Mouse (Mus musculus): ENCODE results near the gene Ptprt. TPM values are rescaled to one million over a fixed set of nuclear protein-coding genes. Genes with fewer than 3 reads are reported as not detected.

The Ptprt gene
- total RNA-seq, 2 experiments from 2014 or later = 0.07 TPM; not detected in 1

- no peak for ATAC-seq (ENCODE audit: poor library complexity, severe bottlenecking)
These were observed 1099.4 kb downstream of the Ptprt start for GRCm38 (mm10) chr2:161561502-161561901.

DNA sequence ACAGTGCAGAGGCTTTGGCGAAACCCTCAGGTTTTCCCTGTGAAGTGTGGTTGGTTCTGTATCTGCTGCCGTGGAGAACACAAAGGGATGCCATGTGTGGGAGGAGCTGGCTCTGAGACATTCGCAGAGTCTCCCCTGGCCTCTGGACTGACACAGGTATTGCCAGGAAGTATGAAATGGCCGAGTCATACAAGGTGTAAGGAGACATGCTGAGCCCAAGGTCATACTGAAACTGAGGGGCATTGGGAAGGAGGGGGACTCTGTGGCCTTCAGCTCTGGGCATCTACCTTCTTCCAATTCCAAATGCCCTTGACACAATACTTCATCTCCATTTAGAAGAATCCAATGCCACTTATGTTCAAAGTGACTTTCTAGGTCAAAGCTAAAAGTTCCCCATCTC, 1103.1 kb downstream of the Ptprt start:
- no peak for ATAC-seq (ENCODE audit: poor library complexity, severe bottlenecking)

GRCm38 (mm10) chr2:161553651-161554050, 1107.3 kb downstream of the Ptprt start:
- ATAC-seq (ENCODE audit: poor library complexity, severe bottlenecking) = no peak

DNA sequence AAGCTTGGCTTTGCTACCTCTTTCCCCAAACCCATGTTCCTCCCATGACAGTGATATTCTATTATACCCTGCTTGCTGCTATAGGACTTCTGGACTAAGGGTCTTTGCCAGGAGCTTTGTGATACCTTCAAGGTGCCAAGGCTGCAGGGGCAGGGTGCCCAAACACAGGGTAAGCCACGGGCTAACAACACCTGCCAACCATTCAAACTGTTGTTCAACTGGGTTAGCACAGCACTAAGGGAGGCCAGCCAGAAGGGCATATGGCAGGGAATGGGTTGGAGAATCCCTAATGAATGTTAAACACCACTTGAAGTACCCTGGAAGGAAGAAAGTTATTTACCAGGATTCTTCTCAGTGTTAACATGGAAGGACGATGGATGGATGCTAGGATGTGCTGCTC, 1108.9 kb downstream of the Ptprt start:
- no peak for ATAC-seq (ENCODE audit: poor library complexity, severe bottlenecking)

DNA sequence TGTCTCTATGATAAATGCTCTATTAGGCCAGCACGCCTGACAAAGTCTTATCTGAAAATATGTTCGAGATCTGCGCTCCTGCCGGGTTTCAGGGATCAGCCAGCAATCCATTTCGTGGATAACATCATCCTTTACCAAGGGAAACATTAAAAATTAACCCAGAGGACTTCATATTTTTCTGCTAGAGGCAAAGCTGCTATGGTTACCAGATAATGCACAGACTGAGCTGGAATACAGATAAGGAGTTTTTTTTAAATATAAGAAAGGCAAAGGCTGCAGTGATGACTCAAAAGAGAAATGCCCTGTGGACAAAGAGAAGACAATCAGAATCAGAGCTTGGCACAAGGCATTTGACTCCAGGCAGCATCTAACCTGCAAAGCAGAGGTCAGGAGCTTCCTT, 1111.4 kb downstream of the Ptprt start:
- no peak for ATAC-seq (ENCODE audit: poor library complexity, severe bottlenecking)

- no peak for ATAC-seq (ENCODE audit: poor library complexity, severe bottlenecking)
These were observed 1113.6 kb downstream of the Ptprt start for GRCm38 (mm10) chr2:161547318-161547717.

DNA sequence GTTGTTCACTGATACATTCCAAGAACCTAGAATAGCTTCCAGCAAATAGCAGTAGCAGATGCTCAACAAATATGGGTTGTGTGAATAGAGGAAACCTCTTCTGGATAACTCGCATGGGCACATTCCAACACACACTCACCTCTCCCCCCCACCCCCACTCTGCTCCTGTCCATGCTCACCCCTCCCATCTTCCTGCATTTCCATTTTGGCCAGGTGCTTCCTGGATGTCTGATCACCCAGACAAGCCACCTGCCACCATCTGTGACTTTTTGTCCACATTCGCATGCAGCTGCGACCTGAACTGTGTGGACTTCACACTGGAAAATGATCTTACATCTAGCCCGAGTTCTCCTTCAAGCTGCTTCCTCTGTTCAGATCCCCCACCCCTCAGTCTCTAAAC, 1115.5 kb downstream of the Ptprt start:
- no peak for ATAC-seq (ENCODE audit: poor library complexity, severe bottlenecking)

DNA sequence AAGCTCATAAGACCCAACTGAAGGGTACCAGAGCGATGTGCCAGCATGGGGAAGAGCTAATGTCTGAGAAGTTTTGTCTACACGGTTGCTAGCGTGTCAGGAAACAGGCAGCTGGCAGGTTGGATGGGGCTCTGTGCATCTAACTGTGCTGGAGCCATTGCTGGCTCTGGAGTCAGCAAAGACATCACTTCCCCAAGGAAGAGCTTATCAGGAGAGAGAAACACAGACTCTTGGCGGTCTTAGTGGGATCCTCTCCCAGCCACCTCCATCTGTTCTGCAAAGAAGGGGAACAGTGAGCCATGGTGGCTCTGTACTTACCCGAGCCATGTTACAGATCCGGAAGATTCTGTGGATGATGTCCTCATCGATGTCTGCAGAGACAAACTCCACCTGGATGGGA, 1126.8 kb downstream of the Ptprt start:
- ATAC-seq (ENCODE audit: poor library complexity, severe bottlenecking) = no peak

DNA sequence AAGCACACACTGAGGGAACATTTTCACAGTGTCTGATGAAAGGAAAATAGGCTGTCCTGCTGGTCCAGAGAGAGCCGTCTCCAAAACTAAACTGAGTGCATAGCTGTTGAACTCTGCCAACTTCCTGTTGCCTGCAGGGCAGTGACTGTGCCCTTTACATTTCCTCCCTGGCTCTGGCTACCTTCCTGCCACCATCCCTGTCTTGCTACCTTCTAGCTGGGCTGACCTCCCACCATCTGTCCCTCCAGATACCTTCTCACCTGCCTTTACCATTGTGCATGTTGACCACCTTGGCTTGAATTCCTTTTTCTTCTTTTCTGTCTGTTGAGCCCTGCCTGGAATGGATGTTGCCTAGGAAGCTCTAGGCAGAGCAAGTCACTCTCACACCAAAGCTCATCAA, 1133.8 kb downstream of the Ptprt start:
- no peak for ATAC-seq (ENCODE audit: poor library complexity, severe bottlenecking)

- ATAC-seq (ENCODE audit: poor library complexity, severe bottlenecking) = no peak
These were observed 1141.3 kb downstream of the Ptprt start for GRCm38 (mm10) chr2:161519671-161520070.

DNA sequence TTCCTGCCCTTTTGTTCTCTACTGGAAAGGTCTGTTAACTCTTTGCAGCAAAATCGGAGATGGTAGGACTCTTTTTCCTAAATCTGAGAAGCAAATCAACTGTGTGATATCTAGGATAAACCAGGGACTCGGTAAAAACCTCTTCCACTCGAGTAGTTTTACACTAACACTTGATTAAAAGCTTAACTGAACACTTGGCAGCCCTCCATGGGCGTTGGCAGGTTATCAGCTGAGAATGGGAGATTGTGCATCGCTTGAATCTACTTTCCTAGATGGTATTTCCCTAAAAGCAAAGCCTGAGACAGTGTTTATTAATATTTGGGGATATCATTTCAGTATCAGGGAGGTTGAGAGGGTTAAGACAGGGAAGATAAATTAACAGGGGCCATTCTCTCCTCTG, 1144.0 kb downstream of the Ptprt start:
- ATAC-seq (ENCODE audit: poor library complexity, severe bottlenecking) = no peak

DNA sequence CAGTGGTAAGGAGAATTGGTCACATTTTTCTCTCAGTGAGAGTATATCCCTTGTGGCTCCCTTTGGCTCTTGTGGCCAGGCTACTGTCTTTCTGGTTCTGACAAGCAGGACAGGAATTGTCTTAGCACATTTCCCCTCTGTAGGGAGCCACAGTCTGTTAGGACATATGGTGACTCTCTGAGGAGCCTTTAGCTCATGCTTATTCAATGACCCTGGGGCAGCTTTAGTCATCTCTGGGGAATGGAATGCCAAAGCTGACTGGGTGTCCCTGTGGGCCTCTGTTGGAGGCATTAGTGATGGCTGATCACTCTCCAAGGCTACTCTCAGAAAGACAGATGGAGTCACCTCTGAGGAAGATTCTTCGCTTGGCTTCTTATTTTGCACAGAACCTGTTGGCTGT, 1147.7 kb downstream of the Ptprt start:
- no peak for ATAC-seq (ENCODE audit: poor library complexity, severe bottlenecking)

DNA sequence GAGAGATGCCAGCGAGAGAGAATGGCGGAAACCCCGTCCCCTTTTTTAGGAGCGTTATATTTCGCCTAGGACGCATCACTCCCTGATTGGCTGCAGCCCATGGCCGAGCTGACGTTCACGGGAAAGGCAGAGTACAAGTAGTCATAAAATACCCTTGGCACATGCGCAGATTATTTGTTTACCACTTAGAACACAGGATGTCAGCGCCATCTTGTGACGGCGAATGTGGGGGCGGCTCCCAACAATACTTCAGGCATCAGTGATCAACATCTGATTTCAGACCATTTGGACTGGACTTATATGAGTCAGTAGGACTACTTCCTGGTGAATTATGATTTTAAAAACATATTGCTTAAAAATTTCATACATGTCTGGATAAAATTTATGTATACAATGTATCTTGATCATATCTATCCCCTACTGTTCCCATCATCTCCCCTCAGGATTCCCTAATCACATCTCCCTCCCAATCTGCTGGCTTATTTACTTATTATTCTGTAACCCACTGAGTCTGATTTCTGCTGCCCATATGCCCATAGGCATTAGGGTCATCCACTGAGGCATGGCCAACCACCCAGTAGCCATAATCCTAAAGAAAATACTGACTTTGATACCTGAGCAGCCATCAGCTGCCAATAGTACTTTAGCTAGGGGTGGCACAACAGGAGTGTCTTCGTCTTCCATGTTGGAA, 1148.9 kb downstream of the Ptprt start:
- ATAC-seq (ENCODE audit: poor library complexity, severe bottlenecking) = 0 out of 2 replicates have a peak, but pooled peaks have one; percentile 54

DNA sequence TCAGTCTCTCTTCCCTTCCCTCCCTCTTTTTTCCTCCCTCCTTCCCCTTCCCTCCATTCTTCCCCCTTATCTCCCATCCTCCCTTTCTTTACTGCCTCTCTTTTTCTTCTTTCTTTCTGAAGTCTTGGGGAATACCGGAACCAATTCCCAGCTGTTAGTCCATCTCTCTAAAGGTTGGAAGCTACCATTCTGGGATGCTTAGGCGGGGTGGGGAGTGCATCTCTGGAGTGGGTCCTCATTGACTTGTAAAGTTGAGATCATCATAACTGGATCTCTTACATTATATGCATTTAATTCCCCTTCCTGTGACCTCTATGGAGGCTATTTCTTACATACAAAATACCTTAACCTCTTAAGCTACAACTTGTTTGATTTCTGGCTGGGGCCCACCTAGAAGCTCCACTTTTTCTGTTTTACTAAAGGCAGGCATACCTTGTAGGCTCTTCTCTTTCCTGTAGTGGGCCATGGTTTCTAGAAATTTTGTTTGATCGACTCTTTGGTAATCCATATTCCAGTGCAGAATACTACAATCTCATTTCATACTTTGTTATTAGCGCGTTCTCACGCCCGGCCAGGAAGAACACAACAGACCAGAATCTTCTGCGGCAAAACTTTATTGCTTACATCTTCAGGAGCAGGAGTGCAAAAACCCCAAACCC, 1149.7 kb downstream of the Ptprt start:
- ATAC-seq (ENCODE audit: poor library complexity, severe bottlenecking) = no peak

- no peak for ATAC-seq (ENCODE audit: poor library complexity, severe bottlenecking)
These were observed 1161.6 kb downstream of the Ptprt start for GRCm38 (mm10) chr2:161499097-161499899.

- ATAC-seq (ENCODE audit: poor library complexity, severe bottlenecking) = no peak
These were observed 1162.4 kb downstream of the Ptprt start for GRCm38 (mm10) chr2:161498449-161499096.

- ATAC-seq (ENCODE audit: poor library complexity, severe bottlenecking) = no peak
These were observed 1179.2 kb downstream of the Ptprt start for GRCm38 (mm10) chr2:161481741-161482140.

- no peak for ATAC-seq (ENCODE audit: poor library complexity, severe bottlenecking)
These were observed 1180.5 kb downstream of the Ptprt start for GRCm38 (mm10) chr2:161480445-161480844.
